Mouse (Mus musculus) olfactory bulb, adult 2 months (tissue): ENCODE data around the gene Mis18a. TPM values are rescaled to one million over a fixed set of nuclear protein-coding genes. Genes with fewer than 3 reads are reported as not detected.
A peak's percentile ranks its signal among the peaks of the same experiment; 100 is the strongest.

ENCODE experiments used
- H3K27ac ChIP-seq: fragments of 200-500 bp; 2 replicates; pipeline ENCODE4 v1.5.1; 2012; ENCODE audit warnings: low read depth, low read length; ENCODE audit not compliant: insufficient read depth
- H3K4me1 ChIP-seq: fragments of 200-500 bp; 2 replicates; pipeline ENCODE4 v1.6.1; 2012; ENCODE audit warnings: low read length; ENCODE audit not compliant: control insufficient read depth, insufficient read depth
- H3K4me3 ChIP-seq: fragments of 200-500 bp; 2 replicates; pipeline ENCODE4 v1.5.1; 2012; ENCODE audit warnings: mild to moderate bottlenecking, low read depth, low read length, moderate library complexity; ENCODE audit not compliant: insufficient read depth
- CTCF ChIP-seq: fragments of 200-500 bp; IDR thresholded peaks from 2 replicates; pipeline ENCODE4 v1.5.1; 2012; ENCODE audit warnings: low read depth, mild to moderate bottlenecking, low read length, moderate library complexity; ENCODE audit not compliant: insufficient read depth
- POLR2A ChIP-seq: fragments of 200-500 bp; IDR thresholded peaks from 2 replicates; pipeline ENCODE4 v1.6.1; 2012; ENCODE audit warnings: mild to moderate bottlenecking, low read depth, low read length, moderate library complexity; ENCODE audit not compliant: insufficient read depth
- WGBS: fragments of 180-500 bp; shearing (Covaris S2); methylation state at CpG from one replicate; pipeline ENCODE4 v1.1.7; 2018; 5-methylcytosine and 5-hydroxymethylcytosine counted together
- polyA plus RNA-seq: library from polyadenylated mRNA; stranded (reverse); fragments of >200 nt; gene quantifications from 2 replicates; pipeline ENCODE4 v1.2.4, GENCODE M21; 2012; ENCODE audit warnings: low replicate concordance; ENCODE audit not compliant: missing spikeins, insufficient read depth, insufficient read length

The Mis18a gene
- polyA plus RNA-seq, 1 experiment: not detected

GRCm38 (mm10) chr16:90753386-90753941 lies 26.3 kb upstream of the Mis18a start:
- whole genome bisulfite sequencing: 89% methylated on average over 13 of the region's 13 CpGs
- no peaks in the 10 kb centered on the region for H3K4me1 ChIP-seq

GRCm38 (mm10) chr16:90748169-90748568 lies 21.0 kb upstream of the Mis18a start:
- Histone ChIP-seq H3K4me1 (no peaks in the 10 kb centered on the region), H3K4me3 (no peak overlapping the region), H3K27ac (no peak overlapping the region)
- TF ChIP-seq POLR2A (no peak), CTCF (no peak)
- WGBS: 95% methylated on average over 7 of the region's 7 CpGs

More at GRCm38 (mm10) chr16:90753386-90753941, 26.3 kb upstream of the Mis18a start:
- TF ChIP-seq POLR2A: no peak
- no peak for TF ChIP-seq CTCF
- Histone ChIP-seq H3K27ac (no peak overlapping the region), H3K4me3 (no peak overlapping the region)

GRCm38 (mm10) chr16:90747143-90747542 lies 19.9 kb upstream of the Mis18a start:
- Histone ChIP-seq H3K4me1 (no peaks in the 10 kb centered on the region), H3K27ac (no peak overlapping the region), H3K4me3 (no peak overlapping the region)
- WGBS: 78% methylated on average over 6 of the region's 6 CpGs
- no peak for TF ChIP-seq CTCF
- TF ChIP-seq POLR2A: no peak

DNA sequence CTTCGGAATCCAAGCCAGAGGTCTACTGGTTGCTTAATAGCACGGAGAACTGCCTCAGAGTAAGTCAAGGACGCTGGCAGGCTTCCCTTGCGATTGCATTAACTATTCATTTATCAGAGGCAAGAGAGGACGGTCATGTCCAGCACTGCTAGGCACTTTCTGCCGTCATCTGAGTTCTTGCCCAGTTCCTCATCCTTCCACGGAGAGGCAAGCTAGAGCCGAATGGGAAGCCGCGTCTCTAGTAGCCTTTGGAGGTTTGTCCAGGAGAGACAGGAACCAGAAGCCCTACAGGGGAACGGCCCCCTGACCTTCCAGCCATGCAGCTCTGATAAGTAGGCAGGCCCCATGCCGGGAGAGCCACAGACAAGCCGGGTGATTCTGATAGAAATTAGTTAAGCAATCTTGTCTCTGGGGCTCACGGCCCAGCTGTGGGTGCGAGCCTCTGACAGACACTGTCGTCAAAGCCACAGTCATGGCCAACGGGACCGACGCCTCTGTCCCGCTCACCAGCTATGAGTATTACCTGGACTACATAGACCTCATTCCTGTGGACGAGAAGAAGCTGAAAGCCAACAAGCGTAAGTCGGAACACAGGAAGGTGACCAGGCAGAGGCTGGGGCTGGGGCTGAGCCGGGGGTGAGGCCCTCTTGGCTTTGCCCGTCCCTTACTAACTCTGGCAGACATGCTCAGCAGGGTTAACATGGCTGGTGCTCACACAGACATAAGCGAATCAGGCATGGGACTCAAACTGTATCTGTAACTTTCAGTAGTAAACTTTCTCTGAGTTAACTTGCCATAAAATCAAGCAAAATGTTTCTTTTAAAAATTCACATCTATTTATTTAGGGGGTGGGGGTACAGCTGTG lies 11.1 kb upstream of the Mis18a start, which contains the start of gene Mrap:
Mrap (plus strand) TSS at position 116 of the 865 bp plus-strand sequence.
- Histone ChIP-seq H3K4me1 (0 out of 2 replicates have a peak, but pooled peaks cover 3% of the 10 kb centered on the region), H3K27ac (no peak within 1 kb of the TSS), H3K4me3 (no peak within 1 kb of the TSS)
- WGBS: 84% methylated on average over 26 of the region's 26 CpGs
- TF ChIP-seq CTCF (no peak), POLR2A (no peak)

- H3K27ac ChIP-seq: no peak overlapping the region
- TF ChIP-seq POLR2A (no peak), CTCF (no peak)
- WGBS: 67% methylated on average over 10 of the region's 10 CpGs
- H3K4me3 ChIP-seq: no peak overlapping the region
- 0 out of 2 replicates have a peak, but pooled peaks cover 3% of the 10 kb centered on the region for H3K4me1 ChIP-seq
These were observed 9.6 kb upstream of the Mis18a start for GRCm38 (mm10) chr16:90736672-90737270.

GRCm38 (mm10) chr16:90735611-90736010 lies 8.4 kb upstream of the Mis18a start:
- 81% methylated on average over 4 of the region's 4 CpGs for WGBS
- TF ChIP-seq CTCF: no peak
- TF ChIP-seq POLR2A: no peak
- Histone ChIP-seq H3K27ac (no peak overlapping the region), H3K4me3 (no peak overlapping the region), H3K4me1 (0 out of 2 replicates have a peak, but pooled peaks cover 3% of the 10 kb centered on the region)

- no peak for TF ChIP-seq POLR2A
- TF ChIP-seq CTCF: no peak
- H3K4me1 ChIP-seq: peaks cover 4% of the 10 kb centered on the region
- H3K4me3 ChIP-seq: peak overlapping the region; percentile 60
- H3K27ac ChIP-seq: no peak overlapping the region
- 5% methylated on average over 38 of the region's 38 CpGs for WGBS
These were observed 490 bp downstream of the Mis18a start for GRCm38 (mm10) chr16:90726600-90727227.

GRCm38 (mm10) chr16:90724051-90724450 lies 3.2 kb downstream of the Mis18a start:
- H3K27ac ChIP-seq: no peak overlapping the region
- peaks cover 4% of the 10 kb centered on the region for H3K4me1 ChIP-seq
- no peak overlapping the region for H3K4me3 ChIP-seq
- 94% methylated on average over 4 of the region's 4 CpGs for WGBS
- TF ChIP-seq POLR2A (no peak), CTCF (no peak)

GRCm38 (mm10) chr16:90710313-90710712 lies 16.9 kb downstream of the Mis18a start:
- TF ChIP-seq CTCF (no peak), POLR2A (no peak)
- WGBS: 60% methylated on average over 12 of the region's 12 CpGs
- Histone ChIP-seq H3K27ac (peak overlapping the region; percentile 70), H3K4me1 (peaks cover 27% of the 10 kb centered on the region), H3K4me3 (peak overlapping the region; percentile 35)
